Mouse (Mus musculus): ENCODE results near the gene Spata31d1b. TPM values are rescaled to one million over a fixed set of nuclear protein-coding genes. Genes with fewer than 3 reads are reported as not detected.
"Not testable (repeated sequence)": the region's sequence is repeated elsewhere in the genome, so short reads cannot be mapped to it uniquely, and the experiment has no call there.

Spata31d1b gene
- polyA plus RNA-seq, 1 experiment from 2014 or later: 0.04 TPM

DNA sequence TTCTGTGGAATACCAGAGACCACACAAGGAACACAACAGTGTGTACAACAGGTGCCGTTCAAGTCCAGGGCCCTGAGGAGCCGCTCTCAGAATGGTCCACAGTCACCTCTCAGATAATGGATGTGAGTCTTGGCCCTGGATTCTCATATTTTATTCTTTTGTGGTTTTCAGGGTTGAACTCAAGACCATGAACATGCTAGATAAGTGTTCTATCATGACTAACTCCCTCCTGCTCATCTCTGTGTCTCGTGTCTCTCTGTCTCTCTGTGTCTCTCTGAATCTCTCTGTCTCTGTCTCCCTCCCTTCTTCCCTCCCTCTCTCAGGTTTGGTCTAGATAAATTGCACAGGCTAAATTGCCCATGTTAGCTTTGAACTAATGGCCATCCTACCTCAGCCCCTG lies 22.2 kb upstream of the Spata31d1b start:
- Histone ChIP-seq H3K9me3 (ENCODE audit: control insufficient read depth, low read length) (no peaks in the 10 kb centered on the region), H3K4me3 (ENCODE audit: low read length) (no peak overlapping the region), H3K27me3 (replicated peaks; ENCODE audit: control insufficient read depth, insufficient read depth, low read length) (no peaks in the 10 kb centered on the region), H3K4me1 (ENCODE audit: control insufficient read depth, insufficient read depth, low read depth, low read length) (no peaks in the 10 kb centered on the region), H3K36me3 (ENCODE audit: control insufficient read depth, insufficient read depth, low read length) (no peaks in the 10 kb centered on the region), H3K27ac (ENCODE audit: low read depth, low read length) (no peak overlapping the region), H3K4me2 (ENCODE audit: low read length) (no peak overlapping the region), H3K9ac (ENCODE audit: low read depth, low read length) (no peak overlapping the region)
- no peak for ATAC-seq
- 95% methylated on average over 3 of the region's 3 CpGs for WGBS

DNA sequence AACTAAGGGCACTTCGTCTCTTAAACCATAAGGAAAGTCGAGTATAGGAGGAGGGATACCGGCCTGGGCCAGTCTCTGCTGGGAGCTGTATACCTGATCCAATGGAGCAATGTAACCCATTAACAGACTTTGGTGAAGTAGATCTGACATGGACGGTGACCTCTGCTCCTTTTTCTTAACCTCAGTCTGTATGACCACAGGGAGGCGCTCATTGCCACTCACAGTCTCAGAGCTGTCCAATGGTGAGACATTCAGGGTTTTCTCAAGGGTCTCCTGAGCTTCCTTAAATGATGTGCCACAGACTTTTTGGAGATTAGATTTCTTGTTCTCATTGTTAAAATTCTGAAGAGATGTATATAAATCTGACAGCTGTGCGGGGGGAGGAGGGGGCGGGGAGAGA lies 21.5 kb upstream of the Spata31d1b start:
- ATAC-seq: no peak
- H3K9ac ChIP-seq (ENCODE audit: low read depth, low read length): no peak overlapping the region
- no peaks in the 10 kb centered on the region for H3K9me3 ChIP-seq (ENCODE audit: control insufficient read depth, low read length)
- H3K4me3 ChIP-seq (ENCODE audit: low read length): no peak overlapping the region
- no peaks in the 10 kb centered on the region for H3K36me3 ChIP-seq (ENCODE audit: control insufficient read depth, insufficient read depth, low read length)
- H3K4me1 ChIP-seq (ENCODE audit: control insufficient read depth, insufficient read depth, low read depth, low read length): no peaks in the 10 kb centered on the region
- WGBS: 80% methylated on average over 7 of the region's 7 CpGs
- no peaks in the 10 kb centered on the region for H3K27me3 ChIP-seq (replicated peaks; ENCODE audit: control insufficient read depth, insufficient read depth, low read length)
- no peak overlapping the region for H3K27ac ChIP-seq (ENCODE audit: low read depth, low read length)
- H3K4me2 ChIP-seq (ENCODE audit: low read length): no peak overlapping the region

- H3K27me3 ChIP-seq (replicated peaks; ENCODE audit: control insufficient read depth, insufficient read depth, low read length): no peaks in the 10 kb centered on the region
- no peaks in the 10 kb centered on the region for H3K4me1 ChIP-seq (ENCODE audit: control insufficient read depth, insufficient read depth, low read depth, low read length)
- H3K27ac ChIP-seq (ENCODE audit: low read depth, low read length): no peak overlapping the region
- no peak overlapping the region for H3K4me3 ChIP-seq (ENCODE audit: low read length)
- no peaks in the 10 kb centered on the region for H3K36me3 ChIP-seq (ENCODE audit: control insufficient read depth, insufficient read depth, low read length)
- H3K9me3 ChIP-seq (ENCODE audit: control insufficient read depth, low read length): no peaks in the 10 kb centered on the region
- no peak for ATAC-seq
- no peak overlapping the region for H3K9ac ChIP-seq (ENCODE audit: low read depth, low read length)
- 15% methylated on average over 10 of the region's 10 CpGs for WGBS
- no peak overlapping the region for H3K4me2 ChIP-seq (ENCODE audit: low read length)
These were observed 20.6 kb upstream of the Spata31d1b start for GRCm38 (mm10) chr13:59691478-59691877.

DNA sequence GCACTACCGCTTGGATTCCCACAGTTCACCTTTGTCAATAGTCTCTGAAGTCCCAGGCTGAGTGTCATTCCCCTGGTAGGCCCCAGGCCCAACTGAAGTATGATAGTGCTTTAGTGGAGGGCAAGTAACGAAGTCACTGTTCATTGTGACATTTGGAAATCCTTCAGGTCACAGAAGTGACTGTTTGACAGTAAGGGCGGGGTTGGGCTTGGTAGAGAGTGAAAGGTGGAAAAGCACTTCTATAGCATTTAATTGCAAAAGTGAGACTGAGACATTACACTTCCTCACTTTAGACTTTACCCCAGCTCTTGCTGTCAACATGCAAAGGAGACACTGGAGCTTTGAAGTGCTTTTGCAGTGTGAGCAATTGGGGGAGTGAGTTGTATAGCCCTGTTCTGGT lies 18.1 kb upstream of the Spata31d1b start, which contains the start of gene 4921517D22Rik:
TSS of gene 4921517D22Rik (minus strand) at position 101 of the 400 bp plus-strand sequence.
- Histone ChIP-seq H3K4me2 (ENCODE audit: low read length) (no peak within 1 kb of the TSS), H3K4me1 (ENCODE audit: control insufficient read depth, insufficient read depth, low read depth, low read length) (no peaks in the 10 kb centered on the region), H3K36me3 (ENCODE audit: control insufficient read depth, insufficient read depth, low read length) (no peaks in the 10 kb centered on the region), H3K27me3 (replicated peaks; ENCODE audit: control insufficient read depth, insufficient read depth, low read length) (no peaks in the 10 kb centered on the region), H3K4me3 (ENCODE audit: low read length) (no peak within 1 kb of the TSS), H3K27ac (ENCODE audit: low read depth, low read length) (no peak within 1 kb of the TSS), H3K9me3 (ENCODE audit: control insufficient read depth, low read length) (no peaks in the 10 kb centered on the region), H3K9ac (ENCODE audit: low read depth, low read length) (no peak within 1 kb of the TSS)
- no peak for ATAC-seq
- 84% methylated on average over 3 of the region's 3 CpGs for WGBS

DNA sequence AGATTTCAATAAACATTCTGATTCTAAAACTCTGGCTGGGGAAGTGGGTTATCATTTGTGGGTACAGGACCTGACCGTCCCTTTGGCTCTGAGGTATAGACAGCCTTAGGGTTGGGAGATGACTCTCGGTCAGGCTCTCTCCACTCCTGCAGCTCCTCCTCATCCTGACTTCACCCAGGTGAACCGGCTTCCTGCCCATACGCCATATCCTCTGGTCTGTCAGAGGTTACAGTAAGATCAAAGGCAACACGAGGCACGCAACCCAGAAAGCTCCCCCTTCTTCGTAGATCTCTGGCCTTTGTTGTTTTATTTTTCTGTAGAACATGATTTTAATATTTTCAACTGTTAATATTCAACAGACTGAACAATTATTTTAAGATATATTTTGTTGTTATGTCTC lies 16.3 kb upstream of the Spata31d1b start:
- Histone ChIP-seq H3K4me3 (ENCODE audit: low read length) (no peak overlapping the region), H3K4me1 (ENCODE audit: control insufficient read depth, insufficient read depth, low read depth, low read length) (no peaks in the 10 kb centered on the region), H3K9ac (ENCODE audit: low read depth, low read length) (no peak overlapping the region), H3K27me3 (replicated peaks; ENCODE audit: control insufficient read depth, insufficient read depth, low read length) (no peaks in the 10 kb centered on the region), H3K27ac (ENCODE audit: low read depth, low read length) (no peak overlapping the region), H3K36me3 (ENCODE audit: control insufficient read depth, insufficient read depth, low read length) (no peaks in the 10 kb centered on the region), H3K9me3 (ENCODE audit: control insufficient read depth, low read length) (no peaks in the 10 kb centered on the region), H3K4me2 (ENCODE audit: low read length) (no peak overlapping the region)
- ATAC-seq: no peak
- WGBS: 91% methylated on average over 7 of the region's 7 CpGs

- Histone ChIP-seq H3K4me1 (ENCODE audit: control insufficient read depth, insufficient read depth, low read depth, low read length) (no peaks in the 10 kb centered on the region), H3K27me3 (replicated peaks; ENCODE audit: control insufficient read depth, insufficient read depth, low read length) (no peaks in the 10 kb centered on the region), H3K4me2 (ENCODE audit: low read length) (no peak overlapping the region), H3K27ac (ENCODE audit: low read depth, low read length) (no peak overlapping the region), H3K9ac (ENCODE audit: low read depth, low read length) (no peak overlapping the region), H3K4me3 (ENCODE audit: low read length) (no peak overlapping the region), H3K9me3 (ENCODE audit: control insufficient read depth, low read length) (no peaks in the 10 kb centered on the region), H3K36me3 (ENCODE audit: control insufficient read depth, insufficient read depth, low read length) (no peaks in the 10 kb centered on the region)
- WGBS: 90% methylated on average over 8 of the region's 8 CpGs
- no peak for ATAC-seq
These were observed 13.0 kb upstream of the Spata31d1b start for GRCm38 (mm10) chr13:59699131-59699530.

DNA sequence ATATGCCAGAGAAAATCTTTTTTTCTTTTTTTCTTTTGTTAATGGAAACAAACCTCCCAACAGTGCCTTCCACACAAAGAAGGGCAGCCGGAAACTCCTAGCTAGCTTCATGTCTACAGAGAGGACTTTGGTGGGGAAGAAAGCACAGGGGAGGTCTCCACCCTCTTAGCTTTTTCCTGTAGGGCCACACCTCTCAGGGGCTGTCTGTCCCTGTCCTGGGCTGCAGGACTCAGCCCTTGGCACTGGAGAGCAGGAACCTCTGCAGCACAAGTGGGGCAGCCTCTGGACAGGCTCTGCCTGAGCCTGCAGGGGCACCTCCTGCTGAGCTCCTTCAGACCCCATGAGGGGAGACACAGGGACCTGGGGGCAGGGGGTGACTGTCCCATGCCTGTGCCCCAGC lies 11.9 kb upstream of the Spata31d1b start:
- not testable (repeated sequence) for H3K9me3 ChIP-seq (ENCODE audit: control insufficient read depth, low read length); H3K9ac ChIP-seq (ENCODE audit: low read depth, low read length); H3K4me2 ChIP-seq (ENCODE audit: low read length); H3K27me3 ChIP-seq (replicated peaks; ENCODE audit: control insufficient read depth, insufficient read depth, low read length); H3K27ac ChIP-seq (ENCODE audit: low read depth, low read length); H3K36me3 ChIP-seq (ENCODE audit: control insufficient read depth, insufficient read depth, low read length); H3K4me1 ChIP-seq (ENCODE audit: control insufficient read depth, insufficient read depth, low read depth, low read length); H3K4me3 ChIP-seq (ENCODE audit: low read length); ATAC-seq
- WGBS: 70% methylated on average over 1 of the region's 1 CpGs

GRCm38 (mm10) chr13:59703514-59703913 lies 8.6 kb upstream of the Spata31d1b start:
- Histone ChIP-seq H3K4me2 (ENCODE audit: low read length) (no peak overlapping the region), H3K4me3 (ENCODE audit: low read length) (no peak overlapping the region), H3K27me3 (replicated peaks; ENCODE audit: control insufficient read depth, insufficient read depth, low read length) (no peaks in the 10 kb centered on the region), H3K9ac (ENCODE audit: low read depth, low read length) (no peak overlapping the region), H3K36me3 (ENCODE audit: control insufficient read depth, insufficient read depth, low read length) (no peaks in the 10 kb centered on the region), H3K4me1 (ENCODE audit: control insufficient read depth, insufficient read depth, low read depth, low read length) (no peaks in the 10 kb centered on the region), H3K9me3 (ENCODE audit: control insufficient read depth, low read length) (no peaks in the 10 kb centered on the region), H3K27ac (ENCODE audit: low read depth, low read length) (no peak overlapping the region)
- WGBS: 89% methylated on average over 12 of the region's 12 CpGs
- ATAC-seq: no peak

DNA sequence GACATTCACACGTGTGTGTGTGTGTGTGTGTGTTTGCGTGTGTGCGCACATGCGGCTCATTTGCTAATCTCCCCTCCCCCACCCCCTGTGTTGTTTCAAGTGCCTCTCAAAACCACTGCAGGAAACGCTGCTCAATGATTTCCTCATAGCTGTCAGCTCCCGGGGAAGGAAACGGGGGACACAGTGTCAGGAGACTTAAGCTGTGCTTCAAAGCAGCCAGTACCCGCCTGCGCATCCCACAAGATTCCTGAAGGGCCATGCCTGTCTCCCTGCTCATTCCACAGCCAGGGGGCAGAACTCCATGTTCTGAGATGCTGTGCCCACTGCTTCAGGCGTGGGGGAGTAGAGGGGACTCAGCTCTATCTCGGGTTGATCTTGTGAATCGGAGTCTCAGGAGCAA lies 7.5 kb upstream of the Spata31d1b start:
- H3K9me3 ChIP-seq (ENCODE audit: control insufficient read depth, low read length): no peaks in the 10 kb centered on the region
- no peak for ATAC-seq
- 61% methylated on average over 12 of the region's 12 CpGs for WGBS
- no peak overlapping the region for H3K4me3 ChIP-seq (ENCODE audit: low read length)
- no peak overlapping the region for H3K27ac ChIP-seq (ENCODE audit: low read depth, low read length)
- no peak overlapping the region for H3K9ac ChIP-seq (ENCODE audit: low read depth, low read length)
- H3K4me2 ChIP-seq (ENCODE audit: low read length): no peak overlapping the region
- no peaks in the 10 kb centered on the region for H3K4me1 ChIP-seq (ENCODE audit: control insufficient read depth, insufficient read depth, low read depth, low read length)
- no peaks in the 10 kb centered on the region for H3K36me3 ChIP-seq (ENCODE audit: control insufficient read depth, insufficient read depth, low read length)
- H3K27me3 ChIP-seq (replicated peaks; ENCODE audit: control insufficient read depth, insufficient read depth, low read length): no peaks in the 10 kb centered on the region

DNA sequence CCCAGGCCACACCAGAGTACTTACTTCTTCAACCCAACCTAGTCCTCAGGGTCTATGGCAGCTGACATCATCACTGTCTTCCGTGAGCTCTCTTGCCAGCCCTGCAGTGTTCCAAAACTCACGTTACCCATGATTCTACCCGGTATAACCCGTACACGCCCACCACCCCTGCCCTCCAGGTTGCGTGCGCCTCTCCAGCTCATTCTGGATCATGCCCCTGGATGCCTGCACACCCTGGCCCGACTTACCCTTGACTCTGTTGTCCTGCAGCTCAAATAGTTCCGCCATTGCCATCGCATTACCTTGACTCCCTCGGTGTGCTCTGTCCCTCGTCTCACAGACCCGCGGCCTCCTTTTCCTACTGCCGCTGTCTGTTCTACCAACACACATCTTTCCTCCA lies 1.9 kb upstream of the Spata31d1b start, which contains the start of gene Spata31d1a:
TSS of gene Spata31d1a (minus strand) at position 101 of the 400 bp plus-strand sequence.
- H3K27me3 ChIP-seq (replicated peaks; ENCODE audit: control insufficient read depth, insufficient read depth, low read length): no peaks in the 10 kb centered on the region
- H3K4me1 ChIP-seq (ENCODE audit: control insufficient read depth, insufficient read depth, low read depth, low read length): no peaks in the 10 kb centered on the region
- H3K4me2 ChIP-seq (ENCODE audit: low read length): no peak within 1 kb of the TSS
- WGBS: 90% methylated on average over 15 of the region's 15 CpGs
- H3K9me3 ChIP-seq (ENCODE audit: control insufficient read depth, low read length): no peaks in the 10 kb centered on the region
- ATAC-seq: no peak
- no peak within 1 kb of the TSS for H3K9ac ChIP-seq (ENCODE audit: low read depth, low read length)
- no peaks in the 10 kb centered on the region for H3K36me3 ChIP-seq (ENCODE audit: control insufficient read depth, insufficient read depth, low read length)
- H3K27ac ChIP-seq (ENCODE audit: low read depth, low read length): no peak within 1 kb of the TSS
- no peak within 1 kb of the TSS for H3K4me3 ChIP-seq (ENCODE audit: low read length)

Data from hindbrain, embryonic 16.5 days (tissue).